In the genomic region with DNA sequence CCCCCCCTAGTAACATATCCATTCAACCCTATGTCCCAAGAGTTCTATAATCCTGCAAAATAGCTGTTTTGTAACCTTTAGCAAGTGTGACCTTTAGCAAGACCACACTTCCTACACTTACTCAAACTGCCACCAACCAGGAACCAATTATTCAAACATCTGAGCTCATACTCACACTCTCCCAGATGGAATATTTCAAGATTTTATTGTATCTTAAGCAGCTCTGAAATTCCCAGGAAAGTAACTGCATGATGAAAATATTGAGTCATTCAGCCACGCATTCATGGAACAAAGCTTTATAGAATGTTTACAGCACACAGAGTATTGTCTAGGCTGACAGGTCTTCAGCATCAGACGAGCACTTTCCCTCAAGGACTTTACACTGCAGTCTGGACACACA, we compare ENCODE assay signal across 18 mouse cellular contexts.
"Had no signal": no experiment of that assay in that cellular context is flagged by ENCODE, and none has a peak within 500 bp of the region (broad histone marks: within the 10 kb centered on the region; RNA-seq: fewer than 3 reads in every experiment).

No protein-coding gene starts in this region.

- H3K27me3 ChIP-seq: kidney, embryonic 15.5 days; limb, embryonic 12.5 days; limb, embryonic 15.5 days; lung, embryonic 15.5 days had no signal

- H3K4me2 ChIP-seq: kidney, embryonic 15.5 days; limb, embryonic 12.5 days; limb, embryonic 15.5 days; liver, embryonic 11.5 days; lung, embryonic 15.5 days; midbrain, embryonic 11.5 days had no signal

- H3K9ac ChIP-seq: kidney, embryonic 15.5 days; limb, embryonic 12.5 days; limb, embryonic 15.5 days; liver, embryonic 14.5 days; liver, postnatal 0 days; lung, embryonic 15.5 days had no signal

- H3K9me3 ChIP-seq: kidney, embryonic 15.5 days; limb, embryonic 15.5 days; lung, embryonic 15.5 days had no signal

- H3K4me1 ChIP-seq: kidney, embryonic 15.5 days; limb, embryonic 12.5 days; limb, embryonic 15.5 days; lung, embryonic 15.5 days had no signal

- ATAC-seq: liver, postnatal 0 days had no signal

- DNase-seq: kidney, adult 11 months; kidney, adult 8-10 months; kidney, postnatal 14 days; left cerebral cortex, postnatal 4 days; liver, postnatal 0 days; lung, postnatal 14 days; lung, postnatal 4 days; midbrain, embryonic 14.5 days; right cerebral cortex, postnatal 4 days; thymus, postnatal 25 days had no signal

- H3K36me3 ChIP-seq: kidney, embryonic 15.5 days; limb, embryonic 12.5 days; limb, embryonic 15.5 days; lung, embryonic 15.5 days had no signal

- H3K27ac ChIP-seq: kidney, embryonic 15.5 days; limb, embryonic 12.5 days; limb, embryonic 15.5 days; liver, embryonic 14.5 days; lung, embryonic 15.5 days; stomach, postnatal 0 days had no signal

- H3K4me3 ChIP-seq: kidney, embryonic 15.5 days; limb, embryonic 12.5 days; limb, embryonic 15.5 days; lung, embryonic 15.5 days had no signal
